Mouse (Mus musculus) thymus, postnatal 4 days (tissue): Measurements from ENCODE around the gene Fmn2.
A peak's percentile ranks its signal among the peaks of the same experiment; 100 is the strongest.

Experiments used
- DNase-seq: peaks from one replicate; pipeline ENCODE4 v3.0.0; 2021

Gene Fmn2

DNA sequence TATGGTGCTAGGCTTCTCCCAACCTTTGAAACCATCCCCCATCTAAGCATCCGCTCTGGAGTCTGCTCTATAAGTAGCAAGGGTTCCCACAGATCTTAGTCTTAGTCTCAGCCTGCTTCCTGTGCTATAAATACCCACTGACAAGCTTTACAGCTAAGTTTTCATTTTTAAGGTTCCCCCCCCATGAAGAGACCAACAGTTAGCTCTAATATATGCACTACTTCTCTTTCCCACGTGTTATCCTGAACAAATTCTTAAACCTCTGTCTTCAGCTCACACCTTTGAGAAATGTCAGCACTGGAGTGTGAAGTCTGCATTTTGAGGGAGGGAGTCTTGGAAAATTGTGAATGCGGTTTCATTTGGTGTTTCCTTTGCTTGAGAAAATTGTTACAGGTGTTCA is 56.2 kb downstream of the Fmn2 start:
- no peak for DNase-seq

GRCm38 (mm10) chr1:174558488-174558887 is 56.9 kb downstream of the Fmn2 start:
- DNase-seq: no peak

- no peak for DNase-seq
Measured at GRCm38 (mm10) chr1:174564561-174564960, 62.9 kb downstream of the Fmn2 start.

- no peak for DNase-seq
Measured at GRCm38 (mm10) chr1:174568609-174569008, 67.0 kb downstream of the Fmn2 start.

GRCm38 (mm10) chr1:174592420-174592980 is 90.9 kb downstream of the Fmn2 start:
- no peak for DNase-seq

DNA sequence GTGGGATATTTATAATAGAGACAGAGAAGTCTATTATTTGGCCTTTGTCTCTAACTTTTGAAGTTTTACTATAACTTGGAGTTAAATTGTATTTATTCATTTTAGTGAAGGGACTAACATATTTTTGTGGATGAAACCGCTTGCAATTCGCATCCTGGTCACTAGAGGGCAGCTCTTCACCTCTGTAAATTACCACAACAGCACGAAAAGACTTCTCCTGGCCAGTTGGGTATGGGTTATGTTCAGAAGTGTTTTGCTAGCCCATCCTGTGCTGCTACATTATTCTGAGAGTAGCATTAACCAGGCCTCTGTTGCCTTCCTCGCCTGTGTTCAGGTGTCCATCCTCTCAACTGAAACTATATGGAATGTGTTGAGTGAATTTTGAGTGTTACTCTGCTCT is 93.4 kb downstream of the Fmn2 start:
- peak; percentile 59 for DNase-seq

GRCm38 (mm10) chr1:174597495-174597894 is 95.9 kb downstream of the Fmn2 start:
- no peak for DNase-seq

- no peak for DNase-seq
Measured at GRCm38 (mm10) chr1:174598226-174598625, 96.6 kb downstream of the Fmn2 start.

- no peak for DNase-seq
Measured at GRCm38 (mm10) chr1:174600041-174600440, 98.4 kb downstream of the Fmn2 start.

DNA sequence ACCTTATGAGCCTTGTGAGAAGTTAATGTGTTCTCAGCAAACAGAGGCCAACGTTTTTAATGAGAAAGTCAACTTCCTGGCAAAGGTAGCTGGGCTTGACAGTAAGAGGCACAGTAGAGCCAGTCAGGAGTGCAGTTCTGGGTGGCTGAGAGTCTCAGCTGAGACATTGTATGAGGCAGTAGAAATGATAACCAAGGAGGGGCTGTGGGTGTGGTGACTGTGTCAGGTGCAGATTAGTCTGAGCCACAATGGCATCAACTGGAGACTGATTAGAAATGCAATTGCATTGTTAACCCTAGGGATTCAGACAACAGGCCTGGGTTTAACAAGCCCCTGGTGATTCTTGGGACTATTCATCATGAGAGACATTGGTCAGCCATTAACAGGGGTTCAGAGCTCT is 99.0 kb downstream of the Fmn2 start:
- DNase-seq: no peak

DNA sequence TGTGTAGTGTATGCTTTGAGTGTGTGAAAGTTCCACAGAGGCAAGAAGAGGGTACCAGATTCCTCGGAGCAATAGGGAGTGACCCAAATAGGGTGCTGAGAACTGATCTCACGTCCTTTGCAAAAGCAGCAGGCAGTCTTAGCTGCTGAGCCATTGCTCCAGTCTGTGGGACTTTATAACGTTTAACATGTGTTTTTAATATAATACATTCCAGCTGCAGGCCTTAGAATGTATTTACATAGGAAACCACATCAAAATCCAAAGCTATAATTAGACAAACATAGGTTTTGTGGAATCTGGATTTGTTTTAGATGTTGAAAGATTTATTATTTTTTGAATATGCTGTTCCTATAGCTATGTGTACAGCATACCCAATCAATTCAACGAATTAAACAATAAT is 115.7 kb downstream of the Fmn2 start:
- no peak for DNase-seq

DNA sequence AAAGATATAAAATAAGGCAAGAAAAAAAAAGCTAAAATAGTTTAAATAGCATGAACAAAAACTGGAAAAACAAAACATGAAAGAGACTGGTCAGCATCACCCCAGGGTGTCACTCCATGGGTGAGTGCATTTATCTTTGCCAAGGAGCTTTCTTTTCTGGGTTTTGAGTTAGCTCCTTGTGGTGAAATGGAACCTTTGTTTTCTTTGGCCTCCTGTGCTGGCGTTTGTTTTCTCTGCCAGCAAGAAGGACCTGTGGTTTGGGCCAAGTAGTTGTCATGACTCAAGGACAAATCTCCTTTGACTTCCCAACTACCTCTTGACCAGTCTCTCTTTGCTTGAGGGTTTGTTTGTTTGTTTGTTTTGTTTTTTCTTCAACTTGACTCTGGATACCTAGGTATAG is 119.9 kb downstream of the Fmn2 start:
- no peak for DNase-seq

DNA sequence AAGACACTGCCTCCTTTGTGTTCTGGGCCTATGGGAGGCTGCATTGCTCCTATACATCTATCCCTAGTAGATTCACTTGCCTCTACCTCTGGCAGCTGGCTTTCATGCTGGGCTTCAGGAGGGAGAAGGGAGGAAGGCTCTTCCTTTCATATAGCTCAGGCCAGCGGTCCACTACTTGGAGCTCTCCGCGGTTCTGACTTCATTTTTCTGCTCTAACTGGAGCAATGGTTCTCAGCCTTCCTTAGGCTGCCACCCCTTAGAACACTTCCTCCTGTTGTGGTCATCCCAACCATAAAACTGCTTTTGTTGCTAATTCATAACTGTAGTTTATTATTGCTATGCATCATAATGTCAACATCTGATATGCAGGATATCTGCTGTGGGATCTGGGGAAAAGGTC is 121.4 kb downstream of the Fmn2 start:
- no peak for DNase-seq

DNA sequence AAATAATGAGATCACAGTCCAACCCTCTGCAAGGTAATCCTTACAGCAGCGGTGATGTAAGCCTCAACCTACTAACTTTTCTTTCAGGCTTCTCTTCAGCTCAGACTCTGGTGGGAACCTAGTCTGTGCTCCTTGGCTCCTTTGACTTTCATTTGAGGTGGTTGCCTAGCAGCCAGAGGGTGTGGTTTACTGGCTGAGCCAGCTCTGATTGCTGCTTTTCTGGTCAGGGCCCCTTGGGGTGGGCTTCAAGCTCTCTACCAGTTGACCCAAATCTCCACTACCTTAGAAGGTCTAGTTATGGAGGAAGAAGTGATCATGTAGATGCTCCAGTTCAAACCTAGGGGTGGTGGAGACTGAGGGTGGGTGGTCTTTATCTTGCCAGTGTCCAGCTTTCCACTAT is 128.4 kb downstream of the Fmn2 start:
- no peak for DNase-seq

DNA sequence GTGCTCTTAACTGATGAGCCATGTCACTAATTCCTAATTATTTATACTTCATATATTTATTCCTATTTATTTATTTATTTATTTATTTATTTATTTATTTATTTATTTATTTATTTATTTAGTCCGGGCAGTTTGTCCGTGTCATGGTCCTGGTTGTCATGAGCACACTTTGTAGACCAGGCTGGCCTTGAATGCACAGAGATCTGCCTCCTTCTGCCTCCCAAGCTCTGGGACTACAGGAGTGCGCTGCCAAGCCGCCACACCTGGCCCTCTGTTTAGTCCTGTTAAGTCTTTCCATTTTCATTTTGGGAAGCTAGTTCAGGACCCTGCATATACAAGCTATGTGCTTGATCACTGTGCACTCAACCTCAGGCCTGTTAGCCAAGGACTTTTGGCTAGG is 134.7 kb downstream of the Fmn2 start:
- no peak for DNase-seq

DNA sequence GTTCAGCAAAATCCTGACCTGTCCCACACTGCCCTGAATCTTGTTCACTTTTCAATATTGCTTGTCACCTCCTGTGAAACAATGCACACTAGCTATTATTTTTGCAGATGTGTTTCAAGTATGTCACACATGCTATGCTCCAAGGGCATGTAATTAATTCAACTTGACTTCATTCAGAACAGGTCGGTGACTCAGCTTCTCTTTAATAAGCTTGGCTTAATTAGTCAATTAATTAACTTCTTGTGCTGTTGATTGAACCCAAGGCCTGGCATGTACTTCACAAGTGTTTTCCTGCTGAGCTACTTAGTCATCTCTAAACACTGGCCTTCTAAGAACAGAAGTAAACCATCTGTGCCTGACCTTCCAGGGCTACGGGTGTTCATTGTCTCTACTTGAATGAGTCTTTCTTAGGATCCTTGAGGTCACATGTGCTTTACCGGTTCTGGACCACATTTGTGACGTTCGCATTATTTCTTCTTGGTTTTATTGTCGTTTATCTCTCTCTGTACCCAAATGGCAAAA is 136.0 kb downstream of the Fmn2 start:
- DNase-seq: no peak

- no peak for DNase-seq
Measured at GRCm38 (mm10) chr1:174640901-174641300, 139.3 kb downstream of the Fmn2 start.

GRCm38 (mm10) chr1:174643431-174644010 is 141.9 kb downstream of the Fmn2 start:
- no peak for DNase-seq

- no peak for DNase-seq
Measured at GRCm38 (mm10) chr1:174649421-174649826, 147.8 kb downstream of the Fmn2 start.

- DNase-seq: no peak
Measured at GRCm38 (mm10) chr1:174654565-174654964, 152.9 kb downstream of the Fmn2 start.

DNA sequence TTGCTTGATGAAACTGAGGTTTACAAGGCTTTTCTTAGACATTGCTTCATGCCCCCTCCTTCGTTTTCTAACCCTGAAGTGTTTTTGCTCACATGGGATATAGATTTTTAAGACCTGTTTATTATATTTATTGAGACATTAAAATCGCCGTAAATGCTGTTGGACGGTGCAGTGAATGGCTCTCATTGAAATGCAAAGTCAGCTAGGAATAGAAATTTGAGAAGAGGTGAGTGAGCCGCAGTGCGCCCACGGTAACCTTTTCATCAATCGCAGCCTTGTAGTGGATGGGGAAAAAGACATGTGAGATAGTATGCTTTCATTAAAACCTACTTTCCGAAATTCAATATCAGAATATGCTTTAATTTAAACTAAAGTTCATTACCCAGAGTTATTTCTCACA is 153.7 kb downstream of the Fmn2 start:
- no peak for DNase-seq

DNA sequence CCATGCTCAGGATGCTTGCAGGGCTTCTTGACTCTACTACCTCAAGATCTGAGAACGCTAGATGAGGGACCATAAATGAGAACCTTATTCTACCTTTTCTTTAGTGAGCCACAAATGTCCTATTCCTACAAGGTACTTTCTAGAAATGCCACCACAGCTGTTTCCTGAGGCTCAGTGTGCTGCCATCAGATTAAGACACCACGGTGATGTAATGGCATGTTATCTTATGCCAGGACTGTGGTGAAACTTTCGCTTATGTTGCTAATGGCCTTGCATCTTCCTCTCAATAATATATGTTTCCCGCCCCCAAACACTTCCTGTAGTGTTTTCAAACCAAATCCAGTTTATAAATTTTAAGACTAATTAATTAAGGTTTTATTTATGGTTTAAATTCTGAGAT is 154.9 kb downstream of the Fmn2 start:
- DNase-seq: no peak

DNA sequence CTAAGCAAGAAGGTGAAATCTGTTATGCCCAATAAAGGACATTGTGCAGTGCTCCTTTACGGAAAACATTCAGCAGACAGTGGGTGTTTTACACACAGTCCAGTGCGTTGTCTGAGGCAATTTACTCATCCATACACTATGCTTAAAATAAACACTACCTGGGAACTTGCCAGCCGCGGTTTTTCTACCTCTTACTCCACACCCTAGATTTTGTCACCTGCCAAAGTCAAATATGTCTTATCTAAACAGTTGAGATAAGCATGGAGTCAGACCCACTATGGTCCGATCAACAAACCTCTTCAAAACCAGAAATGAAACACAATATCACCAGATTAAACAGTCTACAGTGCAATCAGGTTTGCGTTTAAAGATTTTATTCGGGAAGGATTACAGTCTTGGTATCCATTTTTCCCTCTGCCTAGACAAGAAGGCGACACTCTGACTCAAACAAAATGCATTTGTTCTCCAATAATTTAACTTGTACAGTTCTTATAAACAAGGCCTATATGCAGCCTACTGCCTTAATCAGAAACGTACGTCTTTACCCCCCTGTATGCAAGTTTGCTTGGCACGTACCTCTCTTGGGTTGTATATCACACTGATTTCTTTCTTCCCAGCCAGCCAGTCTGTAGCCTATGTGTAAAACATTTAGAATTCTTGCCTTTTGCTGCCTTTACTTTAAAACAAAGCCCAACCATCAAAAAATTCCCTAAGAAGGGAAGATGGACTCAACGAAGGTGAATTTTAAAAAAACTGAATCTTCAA is 158.0 kb downstream of the Fmn2 start:
- DNase-seq: no peak

DNA sequence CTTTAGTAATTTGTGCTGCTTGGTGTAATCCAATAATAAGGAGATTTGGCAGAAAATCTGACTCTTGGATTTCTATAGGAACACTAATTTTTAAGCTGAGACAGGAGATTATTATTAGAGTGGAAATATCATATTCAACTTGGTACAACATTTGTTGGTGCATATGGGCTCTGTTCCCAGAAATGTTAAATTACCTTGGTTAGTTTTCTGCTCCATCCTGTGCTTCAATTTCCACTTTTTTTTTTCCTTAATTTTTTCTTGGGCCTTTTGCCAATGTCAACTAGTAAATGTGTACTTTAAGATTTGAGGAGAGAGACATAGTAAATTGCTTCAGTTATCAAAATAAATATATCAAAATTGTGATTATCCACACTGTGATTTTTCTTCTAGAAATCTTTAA is 163.5 kb downstream of the Fmn2 start:
- no peak for DNase-seq
